Mouse (Mus musculus) liver, embryonic 14.5 days (tissue): Measurements from ENCODE around the gene Slc25a19.

Experiments used
- CTCF ChIP-seq: IDR thresholded peaks from 2 replicates; pipeline ENCODE4 v1.5.1; 2016; ENCODE audit warnings: antibody characterized with exemption, low read depth, control low read depth
- EP300 ChIP-seq: IDR thresholded peaks from 2 replicates; pipeline ENCODE4 v1.6.1; 2016; ENCODE audit warnings: antibody characterized with exemption, low read depth

DNA sequence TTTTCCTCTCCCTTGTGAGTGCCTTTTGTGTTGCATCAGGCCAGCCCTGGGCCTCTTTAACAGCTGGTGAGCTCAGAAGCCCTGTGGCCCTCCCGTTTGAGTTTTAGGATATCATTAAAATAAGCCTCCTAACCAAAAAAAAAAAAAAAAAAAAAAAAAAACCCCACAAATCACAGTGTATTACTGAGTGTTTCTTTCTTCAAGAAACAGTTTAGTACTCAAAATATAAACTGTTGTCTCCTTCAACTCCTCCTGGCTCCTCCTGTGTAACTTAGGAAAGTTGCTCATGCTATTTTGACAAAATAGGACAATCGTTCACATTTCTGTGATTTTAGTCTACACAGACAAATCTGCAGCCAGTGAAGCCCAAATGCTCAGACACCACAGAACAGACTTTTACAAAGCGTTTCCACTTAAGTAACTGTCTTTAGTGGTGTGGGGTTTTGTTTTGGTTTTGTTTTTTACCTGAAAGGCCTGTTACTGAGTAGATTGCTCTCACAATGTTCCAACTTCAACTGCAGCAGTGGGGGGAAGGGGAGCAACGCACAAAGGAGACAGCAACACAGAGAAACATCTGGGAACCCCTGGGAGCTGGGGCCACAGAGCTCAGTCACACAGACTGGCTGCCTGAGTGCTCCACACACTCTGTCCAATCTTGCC lies 35.7 kb upstream of the Slc25a19 start:
- TF ChIP-seq EP300 (no peak), CTCF (no peak)
